In the genomic region with DNA sequence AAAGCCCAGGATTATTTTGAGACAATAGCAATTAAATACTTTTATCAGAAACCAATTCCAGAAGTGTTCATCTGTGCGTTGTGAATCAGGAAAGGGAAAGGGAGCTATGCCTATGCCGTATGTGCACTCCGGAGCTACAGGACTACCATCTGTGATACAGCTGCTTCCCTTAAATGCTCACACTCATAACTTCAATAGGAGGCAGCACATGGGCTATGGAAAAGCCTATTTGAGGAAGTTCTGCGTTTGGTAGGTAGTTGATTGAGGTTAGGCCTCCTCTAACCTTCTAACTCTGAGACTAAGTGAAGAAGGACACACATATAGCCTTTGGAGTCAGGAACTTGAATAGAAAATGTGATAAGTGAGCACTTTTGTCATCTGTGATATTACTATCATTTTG, we compare ENCODE assay signal across 20 mouse cellular contexts.
"Had no signal": no experiment of that assay in that cellular context is flagged by ENCODE, and none has a peak within 500 bp of the region (broad histone marks: within the 10 kb centered on the region; RNA-seq: fewer than 3 reads in every experiment).

No protein-coding gene starts in this region.

- H3K36me3 ChIP-seq: lung, embryonic 15.5 days; midbrain, embryonic 10.5 days; midbrain, embryonic 12.5 days; neural tube, embryonic 13.5 days; neural tube, embryonic 15.5 days had no signal

- H3K9me3 ChIP-seq: lung, embryonic 15.5 days; midbrain, embryonic 10.5 days; midbrain, embryonic 12.5 days; neural tube, embryonic 13.5 days; neural tube, embryonic 15.5 days had no signal

- H3K27ac ChIP-seq: lung, embryonic 15.5 days; midbrain, embryonic 10.5 days; midbrain, embryonic 12.5 days; neural tube, embryonic 13.5 days; neural tube, embryonic 15.5 days had no signal

- H3K27me3 ChIP-seq: lung, embryonic 15.5 days; midbrain, embryonic 12.5 days; neural tube, embryonic 13.5 days; neural tube, embryonic 15.5 days had no signal

- ATAC-seq: lung, postnatal 0 days; midbrain, embryonic 16.5 days had no signal

- H3K4me1 ChIP-seq: midbrain, embryonic 10.5 days; midbrain, embryonic 12.5 days; neural tube, embryonic 13.5 days; neural tube, embryonic 15.5 days had no signal

- H3K9ac ChIP-seq: lung, embryonic 15.5 days; midbrain, embryonic 12.5 days; neural tube, embryonic 13.5 days; neural tube, embryonic 15.5 days had no signal

- DNase-seq: lung, adult 2 months; lung, postnatal 14 days; lung, postnatal 36 days; midbrain, embryonic 14.5 days; retina, postnatal 1 day; right cerebral cortex, adult 18-20 months; right cerebral cortex, postnatal 25 days; right cerebral cortex, postnatal 4 days; spleen, adult 18-20 months; thymus, adult 18-20 months; thymus, postnatal 14 days; thymus, postnatal 36 days had no signal

- H3K4me3 ChIP-seq: lung, embryonic 15.5 days; midbrain, embryonic 10.5 days; midbrain, embryonic 12.5 days; myocyte; neural tube, embryonic 13.5 days; neural tube, embryonic 15.5 days had no signal
